Mouse (Mus musculus): ENCODE results near the gene Sh3bgrl.

GRCm38 (mm10) chrX:109127551-109128088, 32.5 kb downstream of the Sh3bgrl start:
- TF ChIP-seq CTCF (IDR thresholded peaks at IDR 0.05; ENCODE audit: low read depth) (no peak), EP300 (IDR thresholded peaks at IDR 0.05; ENCODE audit: low read depth) (no peak)

Measured in heart, postnatal 0 days (tissue).